Mouse (Mus musculus): Measurements from ENCODE around the gene Yeats4.

GRCm38 (mm10) chr10:117206070-117206469 is 18.2 kb downstream of the Yeats4 start:
- TF ChIP-seq CTCF (IDR thresholded peaks at IDR 0.05; ENCODE audit: borderline replicate concordance, control insufficient read depth, extremely low read depth, insufficient read depth, low read length, poor library complexity) (no peak), POLR2A (IDR thresholded peaks at IDR 0.05; ENCODE audit: control insufficient read depth, extremely low read depth, insufficient read depth, low read length, poor library complexity) (no peak)

All from thymus, adult 2 months (tissue).